ENCODE assay signal across 8 mouse cellular contexts in the genomic region with DNA sequence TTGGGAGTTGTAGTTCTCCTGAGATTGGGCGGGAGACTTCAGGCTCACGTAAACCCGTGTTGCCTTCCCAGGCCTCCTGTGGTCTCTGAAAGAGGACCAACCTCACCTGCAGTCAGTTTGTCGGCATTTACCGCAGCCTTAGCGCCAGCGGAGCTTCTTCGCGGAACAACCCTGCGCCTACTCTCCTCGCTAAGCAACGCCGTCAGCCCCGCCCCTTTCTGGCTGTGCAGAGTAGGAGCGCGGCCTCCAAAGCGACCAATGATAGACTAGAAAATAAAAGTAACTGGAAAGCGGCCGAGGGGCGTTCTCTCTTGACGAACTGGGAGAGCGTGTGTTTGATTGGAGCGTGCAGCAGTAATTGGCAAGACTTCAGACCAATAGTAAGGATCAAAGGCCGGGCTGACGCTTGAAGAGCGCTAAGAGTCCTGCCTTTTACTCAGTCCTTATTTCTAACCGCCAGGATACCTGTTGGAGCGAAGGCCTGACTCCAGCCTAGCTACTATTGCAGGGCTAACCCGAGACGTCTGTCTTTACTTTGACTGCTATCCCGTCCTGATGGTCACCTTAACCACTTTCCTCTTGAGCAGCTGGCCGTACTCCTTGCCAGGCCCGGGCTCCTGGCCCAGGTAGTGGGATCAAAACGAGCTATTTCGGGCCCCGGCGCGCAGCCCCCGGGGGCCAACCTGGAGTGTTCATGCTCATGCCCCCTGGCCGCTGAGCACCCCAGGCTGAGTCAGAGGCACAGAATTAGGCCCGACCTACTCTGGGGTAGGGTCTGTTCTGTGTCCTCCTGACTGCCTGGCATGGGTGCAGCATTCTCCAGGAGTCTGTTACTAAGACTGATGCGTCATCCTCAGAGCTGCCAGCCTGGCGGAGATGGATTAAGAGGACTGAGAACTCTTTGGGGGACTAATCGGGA. TPM values are rescaled to one million over a fixed set of nuclear protein-coding genes. Genes with fewer than 3 reads are reported as not detected.
DNase-seq lines count a peak whose midpoint lies in the region; ATAC-seq lines count a peak whose summit lies in the region.

A gene (plus strand): TSS at position 77 of the 919 bp plus-strand sequence.
A gene (minus strand): TSS at position 198 of the 919 bp plus-strand sequence.

- WGBS in lung, embryonic 16.5 days = under 1% methylated on average over 44 of the region's 44 CpGs

- peak within 1 kb of the TSS; percentile 99 for H3K27ac ChIP-seq in lung, embryonic 16.5 days (ENCODE audit: low read length)

- H3K4me3 ChIP-seq in lung, embryonic 16.5 days (ENCODE audit: low read length) = peak within 1 kb of the TSS; percentile 80

- peaks cover 22% of the 10 kb centered on the region for H3K36me3 ChIP-seq in lung, embryonic 16.5 days (ENCODE audit: control insufficient read depth, insufficient read depth, low read length)

- peak; percentile 99 for DNase-seq in MEL-GATA-1-ER (ENCODE audit: extremely low read depth, low read depth)
- DNase-seq in cerebellum, adult 8-10 months = peak; percentile 96
- DNase-seq in forelimb bud, embryonic 11.5 days (ENCODE audit: low read depth, low spot score) = peak; percentile 97
- peak; percentile 97 for DNase-seq in layer of hippocampus, adult 9-10 months (ENCODE audit: low spot score)
- DNase-seq in ovary, postnatal 10 days (ENCODE audit: low spot score) = peak; percentile 89
- DNase-seq in thymus, postnatal 10 days (ENCODE audit: low spot score in 2 of 2) = peak; percentile 95

- peak within 1 kb of the TSS; percentile 83 for H3K4me2 ChIP-seq in lung, embryonic 16.5 days (ENCODE audit: low read depth, low read length)

- peaks cover 9% of the 10 kb centered on the region; the same call in 1 of the 2 replicates for H3K4me1 ChIP-seq in lung, embryonic 16.5 days (replicated peaks; ENCODE audit: control insufficient read depth, insufficient read depth, low read length)

- no peaks in the 10 kb centered on the region for H3K27me3 ChIP-seq in lung, embryonic 16.5 days (ENCODE audit: control insufficient read depth, insufficient read depth, low read depth, low read length)

- ATAC-seq in hematopoietic stem cell, adult 5-6 weeks (replicated peaks in 1 of 2; ENCODE audit: insufficient read depth in 1 of 2, low FRiP score in 2 of 2, low TSS enrichment in 1 of 2, low read depth in 1 of 2, poor library complexity in 2 of 2, severe bottlenecking in 2 of 2) = peak; percentile 86 to 92
- ATAC-seq in lung, embryonic 16.5 days (ENCODE audit: low read depth) = peak; percentile 96

- H3K9me3 ChIP-seq in lung, embryonic 16.5 days (ENCODE audit: control insufficient read depth, low read length) = no peaks in the 10 kb centered on the region

- H3K9ac ChIP-seq in lung, embryonic 16.5 days (ENCODE audit: low read length) = peak within 1 kb of the TSS; percentile 92

RNA-seq across cellular contexts. Expression of the first gene that starts in this region (rescaled TPM):
- 1.6 and 2.7 TPM in 2 replicates for total RNA-seq in hematopoietic stem cell, adult 5-6 weeks (2017)
- polyA plus RNA-seq in lung, embryonic 16.5 days (2015; fragmentation: Nextera tagmentation; extraction: Ambion mirVana) = 32.0 and 34.0 TPM in 2 replicates

RNA-seq across cellular contexts. Expression of the second gene that starts in this region (rescaled TPM):
- 14.4 and 17.1 TPM in 2 replicates for total RNA-seq in hematopoietic stem cell, adult 5-6 weeks (2017)
- polyA plus RNA-seq in lung, embryonic 16.5 days (2015; fragmentation: Nextera tagmentation; extraction: Ambion mirVana) = 12.9 and 14.9 TPM in 2 replicates

Comparison
In these comparisons a context has a peak if more than half of its experiments do, and no peak if none do; other contexts are left out.
1. Peak in every context shown above with its lines: DNase-seq, ATAC-seq, H3K4me3 ChIP-seq and H3K27ac ChIP-seq.